Mouse (Mus musculus): Measurements from ENCODE around the gene Mri1. TPM values are rescaled to one million over a fixed set of nuclear protein-coding genes. Genes with fewer than 3 reads are reported as not detected.
"Not testable (repeated sequence)": the region's sequence is repeated elsewhere in the genome, so short reads cannot be mapped to it uniquely, and the experiment has no call there.

Mri1 gene
- 50.3 and 56.7 TPM in 2 replicates for polyA plus RNA-seq (2014; fragmentation: Nextera tagmentation; extraction: Ambion mirVana)

DNA sequence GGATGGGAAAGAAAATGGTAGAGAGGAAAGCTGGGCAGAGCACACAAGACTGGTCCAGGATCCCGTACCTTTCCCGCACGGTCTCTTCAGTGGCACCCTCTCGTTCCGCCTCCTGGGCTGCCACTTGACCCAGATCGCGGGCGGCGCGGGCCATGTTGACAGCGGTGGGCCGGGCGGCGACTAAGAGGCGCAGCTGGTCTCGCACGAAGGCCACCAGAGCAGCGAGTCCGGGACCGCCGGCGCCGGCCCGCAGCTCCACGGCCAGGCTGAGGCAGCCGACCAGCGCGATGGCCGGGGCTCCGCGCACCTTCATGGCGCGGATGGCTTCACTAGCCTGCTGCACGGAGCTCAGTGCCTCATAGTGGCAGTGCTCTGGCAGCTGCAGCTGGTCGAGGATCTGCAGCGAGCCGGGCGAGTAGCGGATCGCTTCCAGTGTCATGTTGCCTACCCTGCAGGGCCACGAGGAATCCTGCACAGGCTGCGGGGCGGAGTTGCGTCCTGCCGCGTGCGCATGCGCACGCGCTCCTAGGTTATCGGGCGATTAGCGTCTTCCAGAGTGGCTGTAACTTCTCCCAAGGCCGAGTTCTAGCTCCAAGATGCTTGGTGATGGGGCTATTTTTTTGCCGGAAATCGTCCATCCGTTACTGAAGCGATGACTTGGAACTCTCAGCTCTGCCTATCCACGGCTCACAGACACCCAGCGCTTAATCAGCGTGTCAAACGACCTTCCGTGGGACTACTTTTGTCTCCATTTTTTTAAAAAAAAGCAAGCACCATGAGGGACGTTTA is at the start of gene Mri1:
TSS of gene Mri1 (minus strand) at position 505 of the 789 bp plus-strand sequence.
- H3K9me3 ChIP-seq (ENCODE audit: control insufficient read depth, low read length) = no peaks in the 10 kb centered on the region
- H3K9ac ChIP-seq (ENCODE audit: low read depth, low read length) = peak within 1 kb of the TSS; percentile 72
- no peaks in the 10 kb centered on the region for H3K27me3 ChIP-seq (replicated peaks; ENCODE audit: control insufficient read depth, insufficient read depth, low read length)
- 1% methylated on average over 31 of the region's 64 CpGs for WGBS
- peaks cover 71% of the 10 kb centered on the region for H3K36me3 ChIP-seq (ENCODE audit: control insufficient read depth, insufficient read depth, low read length)
- ATAC-seq (ENCODE audit: low read depth) = peak; percentile 93
- H3K4me3 ChIP-seq (ENCODE audit: low read depth, low read length) = peak within 1 kb of the TSS; percentile 68
- DNase-seq (ENCODE audit: low spot score) = peak; percentile 97
- H3K27ac ChIP-seq (replicated peaks; ENCODE audit: low read depth, low read length) = peak within 1 kb of the TSS; percentile 83
- peak within 1 kb of the TSS; percentile 68 for H3K4me2 ChIP-seq (ENCODE audit: low read depth, low read length)
- H3K4me1 ChIP-seq (ENCODE audit: control insufficient read depth, insufficient read depth, low read length) = 0 out of 2 replicates have a peak, but pooled peaks cover 9% of the 10 kb centered on the region

DNA sequence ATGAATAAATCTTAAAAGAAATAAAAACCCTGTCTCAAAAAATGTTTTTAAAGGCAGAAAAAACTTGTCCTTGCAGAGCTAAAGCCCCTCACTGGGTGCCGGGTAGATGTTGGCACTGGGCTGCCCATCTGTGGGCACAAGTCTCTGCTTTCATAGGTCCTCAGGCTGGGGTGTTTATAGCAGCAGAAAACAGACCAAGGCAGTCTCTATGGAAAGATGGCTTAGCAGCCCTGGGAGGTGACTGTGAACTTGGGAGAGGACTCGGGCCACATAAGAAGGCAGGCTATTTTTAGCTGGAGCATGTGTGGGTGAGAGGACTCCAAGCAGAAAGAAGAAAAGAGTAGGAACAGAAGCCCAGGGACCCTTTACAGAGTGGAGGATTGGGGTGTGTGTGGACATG is 46.8 kb upstream of the Mri1 start:
- Histone ChIP-seq H3K4me2 (ENCODE audit: low read depth, low read length) (no peak overlapping the region), H3K9me3 (ENCODE audit: control insufficient read depth, low read length) (peaks cover 10% of the 10 kb centered on the region; the same call in 1 of the 2 replicates), H3K4me3 (ENCODE audit: low read depth, low read length) (no peak overlapping the region), H3K27me3 (replicated peaks; ENCODE audit: control insufficient read depth, insufficient read depth, low read length) (no peaks in the 10 kb centered on the region), H3K4me1 (ENCODE audit: control insufficient read depth, insufficient read depth, low read length) (no peaks in the 10 kb centered on the region), H3K36me3 (ENCODE audit: control insufficient read depth, insufficient read depth, low read length) (no peaks in the 10 kb centered on the region), H3K27ac (replicated peaks; ENCODE audit: low read depth, low read length) (no peak overlapping the region), H3K9ac (ENCODE audit: low read depth, low read length) (no peak overlapping the region)
- 86% methylated on average over 2 of the region's 2 CpGs for WGBS
- DNase-seq (ENCODE audit: low spot score) (no peak), ATAC-seq (ENCODE audit: low read depth) (no peak)

DNA sequence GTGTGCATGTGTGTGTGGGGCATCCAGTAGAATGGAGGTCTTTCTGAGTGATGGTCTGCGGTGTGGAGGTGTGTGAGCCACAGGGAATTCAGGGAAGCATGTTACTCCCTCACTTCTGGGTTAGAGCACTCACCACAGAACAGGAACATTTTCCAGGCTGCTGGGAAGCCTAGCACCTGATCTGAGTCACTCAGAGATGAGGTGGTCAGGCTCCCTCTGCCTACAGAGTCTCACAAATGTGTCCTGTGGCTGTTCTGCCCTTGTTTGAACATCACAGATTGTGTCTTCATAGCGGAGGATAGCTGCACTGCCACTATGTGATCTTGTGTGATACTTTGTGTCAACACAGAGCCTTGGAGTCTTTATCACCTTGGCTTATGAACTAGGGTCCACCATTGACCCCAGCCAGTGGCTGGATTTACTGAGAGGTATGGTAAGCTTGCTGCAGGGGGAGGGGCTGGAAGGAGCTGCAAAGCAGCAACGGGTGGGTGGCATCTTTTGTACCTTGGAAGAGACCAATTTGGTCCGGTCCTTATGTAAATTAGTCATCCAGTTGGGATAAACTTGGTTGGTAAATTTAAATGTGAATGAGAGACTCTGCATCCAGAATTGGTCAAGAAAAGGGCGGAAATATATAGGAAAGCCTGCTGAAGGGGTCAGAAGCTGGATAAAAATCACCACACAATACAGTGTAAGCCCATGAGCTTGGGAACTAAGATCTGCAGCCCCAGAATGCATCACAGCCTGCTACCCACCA is 40.1 kb upstream of the Mri1 start:
- no peak overlapping the region for H3K4me3 ChIP-seq (ENCODE audit: low read depth, low read length)
- H3K9ac ChIP-seq (ENCODE audit: low read depth, low read length) = no peak overlapping the region
- 67% methylated on average over 5 of the region's 5 CpGs for WGBS
- no peaks in the 10 kb centered on the region for H3K27me3 ChIP-seq (replicated peaks; ENCODE audit: control insufficient read depth, insufficient read depth, low read length)
- no peaks in the 10 kb centered on the region for H3K4me1 ChIP-seq (ENCODE audit: control insufficient read depth, insufficient read depth, low read length)
- H3K27ac ChIP-seq (replicated peaks; ENCODE audit: low read depth, low read length) = no peak overlapping the region
- DNase-seq (ENCODE audit: low spot score) (no peak), ATAC-seq (ENCODE audit: low read depth) (no peak)
- peaks cover 10% of the 10 kb centered on the region; the same call in 1 of the 2 replicates for H3K9me3 ChIP-seq (ENCODE audit: control insufficient read depth, low read length)
- no peak overlapping the region for H3K4me2 ChIP-seq (ENCODE audit: low read depth, low read length)
- H3K36me3 ChIP-seq (ENCODE audit: control insufficient read depth, insufficient read depth, low read length) = no peaks in the 10 kb centered on the region

DNA sequence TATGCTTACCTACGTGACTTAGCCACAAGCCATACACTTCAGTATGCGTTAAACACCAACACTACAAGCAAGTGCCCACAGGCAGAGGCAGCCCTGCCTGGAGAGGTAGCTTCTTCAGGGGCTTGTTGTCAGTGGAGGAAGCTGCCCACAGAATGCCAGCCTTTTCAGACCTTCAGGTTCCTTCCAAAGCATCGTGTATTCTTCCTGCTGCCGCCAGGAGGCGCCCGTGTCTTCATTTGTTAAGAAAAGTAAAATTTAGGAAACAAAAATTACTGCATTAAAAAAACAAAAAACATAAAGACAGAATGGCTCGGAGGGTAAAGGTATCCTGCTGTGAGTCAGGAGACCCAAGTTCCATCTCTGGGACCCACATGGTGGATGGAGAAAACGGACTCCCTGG is 34.6 kb upstream of the Mri1 start:
- H3K27ac ChIP-seq (replicated peaks; ENCODE audit: low read depth, low read length) = no peak overlapping the region
- WGBS = 25% methylated on average over 8 of the region's 8 CpGs
- H3K4me3 ChIP-seq (ENCODE audit: low read depth, low read length) = no peak overlapping the region
- no peaks in the 10 kb centered on the region for H3K27me3 ChIP-seq (replicated peaks; ENCODE audit: control insufficient read depth, insufficient read depth, low read length)
- no peaks in the 10 kb centered on the region for H3K4me1 ChIP-seq (ENCODE audit: control insufficient read depth, insufficient read depth, low read length)
- no peak overlapping the region for H3K9ac ChIP-seq (ENCODE audit: low read depth, low read length)
- no peaks in the 10 kb centered on the region for H3K36me3 ChIP-seq (ENCODE audit: control insufficient read depth, insufficient read depth, low read length)
- H3K4me2 ChIP-seq (ENCODE audit: low read depth, low read length) = no peak overlapping the region
- ATAC-seq (ENCODE audit: low read depth) = no peak
- DNase-seq (ENCODE audit: low spot score) = peak; percentile 74
- no peaks in the 10 kb centered on the region for H3K9me3 ChIP-seq (ENCODE audit: control insufficient read depth, low read length)

DNA sequence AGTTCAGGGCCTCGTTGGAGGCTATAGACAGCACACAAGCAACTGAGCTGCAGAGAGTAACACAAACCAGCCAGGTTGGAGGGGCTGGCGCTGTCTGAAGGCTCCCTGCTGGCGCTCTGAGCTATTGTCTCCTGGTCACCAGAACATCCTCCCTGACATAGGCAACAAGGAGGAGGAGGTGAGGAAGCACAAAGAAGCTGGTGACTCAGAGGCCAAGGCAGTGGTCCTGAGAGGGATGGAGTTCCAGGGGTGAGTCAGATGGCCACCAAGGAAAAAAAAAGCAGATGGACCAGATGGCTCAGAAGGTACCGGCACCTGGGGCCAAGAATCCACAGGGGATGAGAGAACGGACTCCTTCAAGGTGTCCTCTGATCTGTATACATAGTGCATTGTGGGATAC is 34.0 kb upstream of the Mri1 start:
- ATAC-seq (ENCODE audit: low read depth) = no peak
- no peak overlapping the region for H3K4me3 ChIP-seq (ENCODE audit: low read depth, low read length)
- H3K9ac ChIP-seq (ENCODE audit: low read depth, low read length) = no peak overlapping the region
- no peaks in the 10 kb centered on the region for H3K4me1 ChIP-seq (ENCODE audit: control insufficient read depth, insufficient read depth, low read length)
- H3K36me3 ChIP-seq (ENCODE audit: control insufficient read depth, insufficient read depth, low read length) = no peaks in the 10 kb centered on the region
- H3K4me2 ChIP-seq (ENCODE audit: low read depth, low read length) = no peak overlapping the region
- H3K27ac ChIP-seq (replicated peaks; ENCODE audit: low read depth, low read length) = no peak overlapping the region
- no peaks in the 10 kb centered on the region for H3K27me3 ChIP-seq (replicated peaks; ENCODE audit: control insufficient read depth, insufficient read depth, low read length)
- no peaks in the 10 kb centered on the region for H3K9me3 ChIP-seq (ENCODE audit: control insufficient read depth, low read length)
- DNase-seq (ENCODE audit: low spot score) = no peak
- 62% methylated on average over 5 of the region's 5 CpGs for WGBS

DNA sequence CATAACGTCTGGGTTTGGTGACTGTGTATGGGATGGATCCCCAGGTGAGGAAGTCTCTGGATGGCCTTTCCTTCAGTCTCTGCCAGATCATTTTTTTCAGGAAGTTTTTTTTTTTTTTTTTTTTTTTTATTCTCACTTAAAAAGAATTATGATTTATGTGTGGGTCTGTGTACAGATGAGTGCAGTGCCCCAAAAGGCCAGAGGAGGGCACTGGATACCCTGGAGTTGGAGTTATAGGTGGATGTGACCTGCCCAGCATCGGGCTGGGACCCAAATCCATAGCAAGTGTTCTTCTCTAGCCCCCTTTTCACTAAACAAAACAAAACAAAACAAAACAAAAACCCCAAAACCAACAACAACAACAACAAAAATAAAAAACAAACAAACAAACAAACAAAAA is 31.8 kb upstream of the Mri1 start:
- Histone ChIP-seq H3K27ac (replicated peaks; ENCODE audit: low read depth, low read length) (no peak overlapping the region), H3K4me1 (ENCODE audit: control insufficient read depth, insufficient read depth, low read length) (peaks cover 4% of the 10 kb centered on the region; the same call in 1 of the 2 replicates), H3K4me3 (ENCODE audit: low read depth, low read length) (no peak overlapping the region), H3K27me3 (replicated peaks; ENCODE audit: control insufficient read depth, insufficient read depth, low read length) (no peaks in the 10 kb centered on the region), H3K36me3 (ENCODE audit: control insufficient read depth, insufficient read depth, low read length) (no peaks in the 10 kb centered on the region), H3K4me2 (ENCODE audit: low read depth, low read length) (no peak overlapping the region), H3K9ac (ENCODE audit: low read depth, low read length) (no peak overlapping the region), H3K9me3 (ENCODE audit: control insufficient read depth, low read length) (no peaks in the 10 kb centered on the region)
- ATAC-seq (ENCODE audit: low read depth) (no peak), DNase-seq (ENCODE audit: low spot score) (no peak)
- WGBS = 64% methylated on average over 2 of the region's 2 CpGs

DNA sequence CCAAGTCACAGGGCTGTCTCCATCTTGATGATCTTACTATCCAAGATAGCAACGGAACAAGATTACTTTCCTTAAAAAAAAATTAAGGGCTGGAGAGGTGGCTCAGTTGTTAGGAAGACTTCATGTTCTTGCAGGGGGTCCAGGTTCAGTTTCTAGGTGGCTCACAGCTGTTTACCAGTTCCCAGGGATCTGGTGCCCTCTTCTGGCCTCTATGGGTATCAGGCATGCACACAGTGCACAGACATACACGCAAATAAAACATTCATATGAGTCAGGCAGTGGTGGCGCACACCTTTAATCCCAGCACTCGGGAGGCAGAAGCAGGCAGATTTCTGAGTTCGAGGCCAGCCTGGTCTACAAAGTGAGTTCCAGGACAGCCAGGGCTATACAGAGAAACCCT is 28.5 kb upstream of the Mri1 start:
- H3K4me1 ChIP-seq (ENCODE audit: control insufficient read depth, insufficient read depth, low read length); H3K9ac ChIP-seq (ENCODE audit: low read depth, low read length); H3K4me3 ChIP-seq (ENCODE audit: low read depth, low read length); H3K36me3 ChIP-seq (ENCODE audit: control insufficient read depth, insufficient read depth, low read length); H3K4me2 ChIP-seq (ENCODE audit: low read depth, low read length); H3K9me3 ChIP-seq (ENCODE audit: control insufficient read depth, low read length); ATAC-seq (ENCODE audit: low read depth); H3K27me3 ChIP-seq (replicated peaks; ENCODE audit: control insufficient read depth, insufficient read depth, low read length): not testable (repeated sequence)
- DNase-seq (ENCODE audit: low spot score) = peak; percentile 29
- H3K27ac ChIP-seq (replicated peaks; ENCODE audit: low read depth, low read length) = peak overlapping the region; percentile 82; the same call in 1 of the 2 replicates
- WGBS = 57% methylated on average over 5 of the region's 5 CpGs

DNA sequence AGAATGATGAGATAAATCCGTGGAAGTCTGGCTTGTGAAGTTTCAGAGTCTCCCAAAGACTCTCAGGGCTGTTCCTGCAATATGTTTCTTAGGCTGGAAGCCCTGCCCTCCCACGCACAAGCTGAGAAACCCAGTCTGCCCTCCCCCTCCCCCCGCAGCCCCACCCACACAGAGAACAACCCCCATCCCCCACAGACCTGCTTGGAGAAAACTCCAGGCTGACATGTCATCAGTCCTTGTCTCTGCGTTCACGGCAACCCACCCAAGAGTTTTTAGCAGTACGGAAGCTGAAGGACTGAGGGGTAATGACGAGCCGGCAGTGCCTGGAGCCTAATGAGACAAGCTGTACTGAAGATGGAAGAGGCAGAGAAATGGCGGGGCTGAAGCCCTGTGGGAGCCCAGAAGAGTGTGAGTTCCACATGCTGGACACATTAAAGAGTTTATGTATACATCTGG is 27.5 kb upstream of the Mri1 start:
- H3K9me3 ChIP-seq (ENCODE audit: control insufficient read depth, low read length) = no peaks in the 10 kb centered on the region
- H3K4me2 ChIP-seq (ENCODE audit: low read depth, low read length) = peak overlapping the region; percentile 48
- H3K9ac ChIP-seq (ENCODE audit: low read depth, low read length) = peak overlapping the region; percentile 45
- WGBS = 16% methylated on average over 9 of the region's 9 CpGs
- peak; percentile 55 for DNase-seq (ENCODE audit: low spot score)
- H3K27me3 ChIP-seq (replicated peaks; ENCODE audit: control insufficient read depth, insufficient read depth, low read length) = no peaks in the 10 kb centered on the region
- H3K4me1 ChIP-seq (ENCODE audit: control insufficient read depth, insufficient read depth, low read length) = peaks cover 7% of the 10 kb centered on the region; the same call in 1 of the 2 replicates
- H3K36me3 ChIP-seq (ENCODE audit: control insufficient read depth, insufficient read depth, low read length) = no peaks in the 10 kb centered on the region
- ATAC-seq (ENCODE audit: low read depth) = peak; percentile 60
- H3K4me3 ChIP-seq (ENCODE audit: low read depth, low read length) = peak overlapping the region; percentile 33
- H3K27ac ChIP-seq (replicated peaks; ENCODE audit: low read depth, low read length) = peak overlapping the region; percentile 82
